Mouse (Mus musculus) limb, embryonic 11.5 days (tissue): ENCODE data around the gene Ak5. TPM values are rescaled to one million over a fixed set of nuclear protein-coding genes. Genes with fewer than 3 reads are reported as not detected.

Experiments used
- ATAC-seq: fragments of 200-750 bp; cut with Nextera tagmentation; 2 replicates; pipeline ENCODE4 v1.8.0; 2017; ENCODE audit warnings: low read depth; ENCODE audit not compliant: insufficient number of reproducible peaks, low FRiP score, low TSS enrichment
- DNase-seq: peaks from one replicate; pipeline ENCODE4 v3.0.0-alpha.2; 2015; ENCODE audit warnings: low spot score
- H3K27ac ChIP-seq: fragments of 300-500 bp; sonication (generic); replicated peaks from 2 replicates; pipeline ENCODE4 v1.5.1; 2014; ENCODE audit warnings: low read depth, mild to moderate bottlenecking, low read length
- H3K27me3 ChIP-seq: fragments of 300-500 bp; sonication (generic); 2 replicates; pipeline ENCODE4 v1.6.1; 2014; ENCODE audit warnings: mild to moderate bottlenecking, low read length, mixed read lengths; ENCODE audit not compliant: control insufficient read depth, insufficient read depth
- H3K36me3 ChIP-seq: fragments of 300-500 bp; sonication (generic); 2 replicates; pipeline ENCODE4 v1.6.1; 2014; ENCODE audit warnings: mild to moderate bottlenecking, low read length, moderate library complexity, mixed read lengths; ENCODE audit not compliant: control insufficient read depth, insufficient read depth
- H3K4me1 ChIP-seq: fragments of 300-500 bp; sonication (generic); 2 replicates; pipeline ENCODE4 v1.6.1; 2014; ENCODE audit warnings: low read length, mixed read lengths; ENCODE audit not compliant: control insufficient read depth, insufficient read depth
- H3K4me2 ChIP-seq: fragments of 300-500 bp; sonication (generic); 2 replicates; pipeline ENCODE4 v1.6.1; 2014; ENCODE audit warnings: low read depth, mild to moderate bottlenecking, moderate library complexity; ENCODE audit not compliant: severe bottlenecking
- H3K4me3 ChIP-seq: fragments of 300-500 bp; sonication (generic); 2 replicates; pipeline ENCODE4 v1.5.1; 2014; ENCODE audit warnings: low read depth, low read length
- H3K9ac ChIP-seq: fragments of 300-500 bp; sonication (generic); 2 replicates; pipeline ENCODE4 v1.6.1; 2014; ENCODE audit warnings: mild to moderate bottlenecking, low read length
- H3K9me3 ChIP-seq: fragments of 300-500 bp; sonication (generic); 2 replicates; pipeline ENCODE4 v1.6.1; 2016; ENCODE audit warnings: low read length; ENCODE audit not compliant: control insufficient read depth
- WGBS: fragments of 180-500 bp; shearing (Covaris S2); extraction: QIAGEN DNeasy Blood & Tissue Kit; methylation state at CpG from one replicate; pipeline ENCODE4 v1.1.7; 2014; 5-methylcytosine and 5-hydroxymethylcytosine counted together
- polyA plus RNA-seq: library from polyadenylated mRNA; unstranded; fragments of >200 nt; fragmentation: Nextera tagmentation; extraction: Ambion mirVana; gene quantifications from 2 replicates; pipeline ENCODE4 v1.2.1, GENCODE M21; 2014

The Ak5 gene
- polyA plus RNA-seq, 1 experiment from 2014 or later: 2.4 TPM

GRCm38 (mm10) chr3:152497084-152497483, 171.1 kb downstream of the Ak5 start:
- no peaks in the 10 kb centered on the region for H3K27me3 ChIP-seq
- no peaks in the 10 kb centered on the region for H3K9me3 ChIP-seq
- H3K36me3 ChIP-seq: no peaks in the 10 kb centered on the region
- peaks cover 7% of the 10 kb centered on the region; the same call in 1 of the 2 replicates for H3K4me1 ChIP-seq
- no peak overlapping the region for H3K27ac ChIP-seq
- WGBS: 81% methylated on average over 7 of the region's 7 CpGs
- no peak overlapping the region for H3K4me2 ChIP-seq
- ATAC-seq (no peak), DNase-seq (no peak)
- no peak overlapping the region for H3K4me3 ChIP-seq
- H3K9ac ChIP-seq: no peak overlapping the region

- Histone ChIP-seq H3K36me3 (no peaks in the 10 kb centered on the region), H3K4me3 (no peak overlapping the region), H3K9me3 (no peaks in the 10 kb centered on the region), H3K27me3 (no peaks in the 10 kb centered on the region), H3K27ac (no peak overlapping the region), H3K4me2 (no peak overlapping the region), H3K4me1 (peaks cover 1% of the 10 kb centered on the region; the same call in 1 of the 2 replicates), H3K9ac (no peak overlapping the region)
- WGBS: 80% methylated on average over 8 of the region's 8 CpGs
- DNase-seq (no peak), ATAC-seq (no peak)
Measured at GRCm38 (mm10) chr3:152495415-152495898, 172.7 kb downstream of the Ak5 start.

DNA sequence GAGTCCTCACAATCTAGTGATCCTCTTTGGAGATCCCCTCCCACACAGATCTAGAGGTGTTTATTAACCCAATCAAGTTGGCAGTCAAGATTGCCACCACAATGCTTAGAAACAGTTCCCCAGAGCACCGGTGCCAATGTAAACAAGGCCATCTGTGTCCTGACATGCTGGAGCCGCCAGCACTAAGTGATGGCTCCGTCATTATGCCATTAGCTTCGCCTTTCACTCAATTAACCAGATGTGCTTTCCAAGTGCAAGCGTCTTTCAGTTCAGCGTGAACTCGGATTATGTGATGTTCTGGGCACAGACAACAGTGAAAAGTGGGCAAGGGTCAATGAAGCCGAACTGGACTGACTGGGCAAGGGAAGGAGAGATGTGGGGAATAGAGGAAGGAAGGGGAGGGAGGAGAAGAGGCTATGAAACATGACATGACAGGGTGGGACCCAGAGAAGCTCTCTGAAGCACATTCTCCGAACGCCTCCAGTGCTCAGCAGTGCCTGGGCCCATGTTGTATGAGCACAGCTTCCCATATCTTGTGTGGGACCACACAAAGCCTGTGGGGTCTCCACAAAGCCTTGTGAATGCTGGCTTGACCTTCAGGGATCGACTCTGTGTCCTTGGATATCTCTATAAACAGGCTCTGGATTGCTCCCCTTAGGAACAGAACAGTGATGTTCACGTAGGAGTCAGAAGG, 173.3 kb downstream of the Ak5 start:
- Histone ChIP-seq H3K9me3 (no peaks in the 10 kb centered on the region), H3K4me1 (no peaks in the 10 kb centered on the region), H3K27me3 (no peaks in the 10 kb centered on the region), H3K27ac (no peak overlapping the region), H3K9ac (no peak overlapping the region), H3K4me2 (no peak overlapping the region), H3K36me3 (no peaks in the 10 kb centered on the region), H3K4me3 (no peak overlapping the region)
- DNase-seq (no peak), ATAC-seq (no peak)
- 44% methylated on average over 12 of the region's 12 CpGs for WGBS

- peaks cover 3% of the 10 kb centered on the region; the same call in 1 of the 2 replicates for H3K4me1 ChIP-seq
- H3K9me3 ChIP-seq: no peaks in the 10 kb centered on the region
- no peaks in the 10 kb centered on the region for H3K27me3 ChIP-seq
- H3K4me2 ChIP-seq: no peak overlapping the region
- H3K36me3 ChIP-seq: no peaks in the 10 kb centered on the region
- DNase-seq (no peak), ATAC-seq (no peak)
- 70% methylated on average over 2 of the region's 2 CpGs for WGBS
- no peak overlapping the region for H3K27ac ChIP-seq
- no peak overlapping the region for H3K9ac ChIP-seq
- no peak overlapping the region for H3K4me3 ChIP-seq
Measured at GRCm38 (mm10) chr3:152493813-152494212, 174.3 kb downstream of the Ak5 start.

DNA sequence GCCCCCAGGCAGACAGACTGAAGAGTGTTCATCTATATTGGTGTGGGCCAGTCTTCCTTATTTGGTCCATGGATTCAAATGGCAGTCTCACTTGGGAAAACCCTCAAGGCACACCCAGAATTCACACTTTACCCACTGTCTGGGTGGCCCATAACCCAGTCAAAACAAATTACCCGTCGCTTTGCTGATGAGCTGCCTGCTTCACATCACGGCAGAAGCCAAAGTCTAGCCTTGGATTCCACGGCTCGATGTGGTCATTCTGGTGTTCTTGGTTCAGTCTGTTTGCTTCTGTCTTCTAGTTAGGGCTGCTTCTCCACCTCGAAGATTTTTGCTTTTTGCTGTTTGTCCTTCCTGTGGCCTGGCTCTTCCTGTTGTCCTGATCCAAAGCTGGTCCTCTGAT, 175.9 kb downstream of the Ak5 start:
- Histone ChIP-seq H3K27me3 (no peaks in the 10 kb centered on the region), H3K9ac (no peak overlapping the region), H3K9me3 (no peaks in the 10 kb centered on the region), H3K4me3 (no peak overlapping the region), H3K27ac (no peak overlapping the region), H3K36me3 (no peaks in the 10 kb centered on the region), H3K4me1 (peaks cover 3% of the 10 kb centered on the region; the same call in 1 of the 2 replicates), H3K4me2 (no peak overlapping the region)
- WGBS: 63% methylated on average over 6 of the region's 6 CpGs
- ATAC-seq (no peak), DNase-seq (no peak)

- H3K4me2 ChIP-seq: no peak overlapping the region
- H3K27ac ChIP-seq: no peak overlapping the region
- no peaks in the 10 kb centered on the region for H3K9me3 ChIP-seq
- ATAC-seq: no peak
- H3K4me3 ChIP-seq: no peak overlapping the region
- no peak overlapping the region for H3K9ac ChIP-seq
- H3K4me1 ChIP-seq: peaks cover 3% of the 10 kb centered on the region; the same call in 1 of the 2 replicates
- H3K36me3 ChIP-seq: no peaks in the 10 kb centered on the region
- 90% methylated on average over 5 of the region's 5 CpGs for WGBS
- H3K27me3 ChIP-seq: no peaks in the 10 kb centered on the region
- DNase-seq: no peak
Measured at GRCm38 (mm10) chr3:152490423-152490822, 177.7 kb downstream of the Ak5 start.

DNA sequence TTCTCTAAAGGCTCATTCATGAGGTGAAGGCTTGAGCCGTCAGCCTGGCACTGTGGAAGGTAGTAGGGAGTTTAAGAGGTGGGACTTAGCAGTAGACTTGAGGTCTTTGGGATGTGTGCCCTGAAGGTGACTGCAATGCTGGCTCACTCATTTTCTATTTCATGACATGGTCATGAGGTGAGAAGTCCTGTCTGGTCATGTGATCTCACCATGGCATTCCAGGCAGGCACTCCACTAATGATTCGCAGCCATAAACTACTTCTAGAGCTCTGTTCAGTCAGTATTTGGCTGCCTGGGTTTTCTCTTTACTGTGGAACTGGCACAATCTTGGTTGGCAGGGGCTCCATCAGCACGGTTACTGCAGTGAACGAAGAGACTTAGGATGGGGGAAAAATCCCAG, 179.2 kb downstream of the Ak5 start:
- Histone ChIP-seq H3K4me2 (no peak overlapping the region), H3K4me1 (peaks cover 11% of the 10 kb centered on the region), H3K36me3 (no peaks in the 10 kb centered on the region), H3K27ac (no peak overlapping the region), H3K9me3 (no peaks in the 10 kb centered on the region), H3K4me3 (no peak overlapping the region), H3K27me3 (no peaks in the 10 kb centered on the region), H3K9ac (no peak overlapping the region)
- 81% methylated on average over 4 of the region's 4 CpGs for WGBS
- DNase-seq (no peak), ATAC-seq (no peak)

- H3K4me1 ChIP-seq: peaks cover 18% of the 10 kb centered on the region
- no peak overlapping the region for H3K9ac ChIP-seq
- no peaks in the 10 kb centered on the region for H3K9me3 ChIP-seq
- 0 out of 2 replicates have a peak overlapping the region, but pooled peaks have one; percentile 15 for H3K27ac ChIP-seq
- no peak overlapping the region for H3K4me2 ChIP-seq
- DNase-seq (peak; percentile 41), ATAC-seq (no peak; the same call in 1 of the 2 replicates)
- H3K4me3 ChIP-seq: no peak overlapping the region
- WGBS: 47% methylated on average over 6 of the region's 6 CpGs
- no peaks in the 10 kb centered on the region for H3K27me3 ChIP-seq
- H3K36me3 ChIP-seq: no peaks in the 10 kb centered on the region
Measured at GRCm38 (mm10) chr3:152484206-152484605, 184.0 kb downstream of the Ak5 start.
